Comparison of ENCODE assay signal across 26 mouse cellular contexts in genomic region chr2:155939897-155940529, GRCm38 (mm10). TPM values are rescaled to one million over a fixed set of nuclear protein-coding genes. Genes with fewer than 3 reads are reported as not detected.
A peak's percentile ranks its signal among the peaks of the same experiment; 100 is the strongest.
DNase-seq lines count a peak whose midpoint lies in the region; ATAC-seq lines count a peak whose summit lies in the region.
"Had no signal": no experiment of that assay in that cellular context is flagged by ENCODE, and none has a peak within 500 bp of the region (broad histone marks: within the 10 kb centered on the region; RNA-seq: fewer than 3 reads in every experiment).

No protein-coding gene starts in this region.

- 0 out of 2 replicates have a peak, but pooled peaks have one; percentile 24 for ATAC-seq in megakaryocyte, adult 5-6 weeks (ENCODE audit: poor library complexity, severe bottlenecking)
- ATAC-seq in megakaryocyte-erythroid progenitor cell, adult 5-6 weeks (replicated peaks; ENCODE audit: low FRiP score, low TSS enrichment, poor library complexity, severe bottlenecking) = no peak
- ATAC-seq: inflammation-experienced regulatory T-cells, adult 6 months had no signal

- DNase-seq in heart, adult 11 months = peak; percentile 76
- DNase-seq in heart, postnatal 10 days = no peak
- peak; percentile 15 for DNase-seq in NIH3T3 (ENCODE audit: low read depth)
- peak; percentile 90 for DNase-seq in fat pad, adult 2 months (ENCODE audit: extremely low read depth, low read depth, low spot score)
- no peak for DNase-seq in layer of hippocampus, adult 9-11 months
- DNase-seq in frontal cortex, postnatal 36 days (ENCODE audit: low spot score in 2 of 2) = no peak
- DNase-seq: B cell, adult 2 months; cerebellum, adult 8-10 months; cerebellum, postnatal 36 days; gastrocnemius, postnatal 10 days; heart, adult 2 months; heart, postnatal 36 days; kidney, adult 18-20 months; kidney, postnatal 14 days; layer of hippocampus, postnatal 36 days; lung, postnatal 4 days; right cerebral cortex, adult 18-20 months; right cerebral cortex, postnatal 4 days; thymus, postnatal 25 days had no signal

- intact Hi-C loops in heart, postnatal 10 days (cut with DNase I) = loop anchor here (5.0 kb wide), 1 partner anchor 38 kb away; no protein-coding TSS in a partner anchor

RNA-seq across cellular contexts. Expression of gene Gm15557, which starts 0.5 kb away (rescaled TPM):
- total RNA-seq in heart, postnatal 10 days (2021) = not detected
- total RNA-seq in megakaryocyte, adult 5-6 weeks (2015) = not detected in 2 replicates
- not detected in 2 replicates for total RNA-seq in megakaryocyte, adult 5-6 weeks (2017)
- not detected in 2 replicates for total RNA-seq in megakaryocyte-erythroid progenitor cell, adult 5-6 weeks (2014; fragmentation: Nextera tagmentation)
- not detected in 2 replicates for total RNA-seq in megakaryocyte-erythroid progenitor cell, adult 5-6 weeks (2017)
- total RNA-seq: CH12.LX; gastrocnemius, postnatal 10 days; heart, adult 2 months; heart, postnatal 36 days; layer of hippocampus, adult 2 months; layer of hippocampus, postnatal 36 days; left cerebral cortex, postnatal 25 days; midbrain, postnatal 0 days had no signal

RNA-seq across cellular contexts. Expression of gene Gdf5, which starts 5.2 kb away (rescaled TPM):
- total RNA-seq in heart, postnatal 10 days (2021) = not detected
- total RNA-seq in megakaryocyte, adult 5-6 weeks (2015) = not detected in 2 replicates
- total RNA-seq in megakaryocyte, adult 5-6 weeks (2017) = not detected in 2 replicates
- not detected in 2 replicates for total RNA-seq in megakaryocyte-erythroid progenitor cell, adult 5-6 weeks (2014; fragmentation: Nextera tagmentation)
- total RNA-seq in megakaryocyte-erythroid progenitor cell, adult 5-6 weeks (2017) = not detected in 2 replicates
- total RNA-seq: CH12.LX; heart, adult 2 months; heart, postnatal 36 days; layer of hippocampus, postnatal 36 days had no signal

RNA-seq across cellular contexts. Expression of gene Uqcc1, which starts 9.9 kb away (rescaled TPM):
- 100 to 1,000 TPM; 184 to 197 TPM for total RNA-seq in heart, postnatal 10 days (2021)
- total RNA-seq in megakaryocyte, adult 5-6 weeks (2015) = 17.4 and 28.7 TPM in 2 replicates
- 38.4 and 49.2 TPM in 2 replicates for total RNA-seq in megakaryocyte, adult 5-6 weeks (2017)
- 33.6 and 42.4 TPM in 2 replicates for total RNA-seq in megakaryocyte-erythroid progenitor cell, adult 5-6 weeks (2014; fragmentation: Nextera tagmentation)
- 63.6 and 72.4 TPM in 2 replicates for total RNA-seq in megakaryocyte-erythroid progenitor cell, adult 5-6 weeks (2017)

RNA-seq across cellular contexts. Expression of gene Cep250, which starts 16.2 kb away (rescaled TPM):
- total RNA-seq in heart, postnatal 10 days (2021) = 10 to 100 TPM in 1 of 2 experiments, 1 to 10 TPM in 1; 8.8 to 11.1 TPM
- total RNA-seq in megakaryocyte, adult 5-6 weeks (2015) = 8.9 and 14.5 TPM in 2 replicates
- total RNA-seq in megakaryocyte, adult 5-6 weeks (2017) = 37.9 and 38.1 TPM in 2 replicates
- 22.0 and 26.1 TPM in 2 replicates for total RNA-seq in megakaryocyte-erythroid progenitor cell, adult 5-6 weeks (2014; fragmentation: Nextera tagmentation)
- total RNA-seq in megakaryocyte-erythroid progenitor cell, adult 5-6 weeks (2017) = 23.9 and 27.9 TPM in 2 replicates

Comparison
In these comparisons a context has a peak if more than half of its experiments do, and no peak if none do; other contexts are left out.
1. DNase-seq: peak in heart, adult 11 months (single experiment), NIH3T3 (single experiment) and fat pad, adult 2 months (single experiment); none in heart, postnatal 10 days (0 of 2), layer of hippocampus, adult 9-11 months (single experiment) and frontal cortex, postnatal 36 days (0 of 2).